Mouse (Mus musculus): ENCODE data around the gene Defb30. TPM values are rescaled to one million over a fixed set of nuclear protein-coding genes. Genes with fewer than 3 reads are reported as not detected.
A peak's percentile ranks its signal among the peaks of the same experiment; 100 is the strongest.

The Defb30 gene
- total and polyA plus RNA-seq, 2 experiments: not detected

- no peak for DNase-seq (ENCODE audit: extremely low read depth, low read depth, low spot score)
- Histone ChIP-seq H3K79me2 (ENCODE audit: control insufficient read depth, insufficient read depth, low read length) (no peaks in the 10 kb centered on the region), H3K4me3 (ENCODE audit: insufficient read depth, low read depth, low read length) (no peak within 1 kb of the TSS), H3K9ac (ENCODE audit: low read depth, low read length) (no peak within 1 kb of the TSS), H3K27me3 (ENCODE audit: control insufficient read depth, insufficient read depth, low read length) (no peaks in the 10 kb centered on the region), H3K36me3 (ENCODE audit: control insufficient read depth, insufficient read depth, low read length) (no peaks in the 10 kb centered on the region), H3K27ac (replicated peaks; ENCODE audit: insufficient read depth, low read depth, low read length) (no peak within 1 kb of the TSS), H3K4me1 (ENCODE audit: control insufficient read depth, insufficient read depth, low read length) (no peaks in the 10 kb centered on the region)
- WGBS: 95% methylated on average over 5 of the region's 5 CpGs
- TF ChIP-seq POLR2A (IDR thresholded peaks at IDR 0.05; ENCODE audit: extremely low read depth, insufficient read depth, low read length): no peak
Observed at GRCm38 (mm10) chr14:63011471-63011870, 38.3 kb downstream of the Defb30 start, which contains the start of gene Defb43. TSS of gene Defb43 (plus strand) at chr14:63011771.

DNA sequence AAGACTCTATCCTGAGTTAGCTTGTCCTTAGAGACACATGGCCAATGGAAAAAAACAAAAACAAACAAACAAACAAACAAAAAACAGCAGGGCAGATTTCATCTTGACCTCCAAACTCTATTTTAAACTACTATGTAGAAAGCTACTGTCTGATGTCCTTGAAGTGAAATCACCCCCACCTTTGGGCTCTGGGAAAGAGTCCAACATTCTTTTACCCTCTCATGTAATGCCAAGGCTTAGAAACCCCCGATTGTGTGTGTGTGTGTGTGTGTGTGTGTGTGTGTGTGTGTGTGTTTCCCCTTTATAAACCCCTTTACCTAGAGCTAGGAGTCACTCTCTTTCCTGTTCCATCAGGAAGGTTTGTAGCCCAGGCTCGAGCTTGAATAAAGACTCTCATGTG lies 47.2 kb downstream of the Defb30 start:
- H3K27ac ChIP-seq (replicated peaks; ENCODE audit: insufficient read depth, low read depth, low read length): no peak overlapping the region
- no peak for DNase-seq (ENCODE audit: extremely low read depth, low read depth, low spot score)
- H3K4me1 ChIP-seq (ENCODE audit: control insufficient read depth, insufficient read depth, low read length): no peaks in the 10 kb centered on the region
- H3K27me3 ChIP-seq (ENCODE audit: control insufficient read depth, insufficient read depth, low read length): no peaks in the 10 kb centered on the region
- H3K79me2 ChIP-seq (ENCODE audit: control insufficient read depth, insufficient read depth, low read length): no peaks in the 10 kb centered on the region
- 41% methylated on average over 2 of the region's 2 CpGs for WGBS
- H3K9ac ChIP-seq (ENCODE audit: low read depth, low read length): no peak overlapping the region
- H3K36me3 ChIP-seq (ENCODE audit: control insufficient read depth, insufficient read depth, low read length): no peaks in the 10 kb centered on the region
- no peak overlapping the region for H3K4me3 ChIP-seq (ENCODE audit: insufficient read depth, low read depth, low read length)
- TF ChIP-seq POLR2A (IDR thresholded peaks at IDR 0.05; ENCODE audit: extremely low read depth, insufficient read depth, low read length) (no peak), CTCF (IDR thresholded peaks at IDR 0.05; ENCODE audit: low read depth, low read length) (no peak)

DNA sequence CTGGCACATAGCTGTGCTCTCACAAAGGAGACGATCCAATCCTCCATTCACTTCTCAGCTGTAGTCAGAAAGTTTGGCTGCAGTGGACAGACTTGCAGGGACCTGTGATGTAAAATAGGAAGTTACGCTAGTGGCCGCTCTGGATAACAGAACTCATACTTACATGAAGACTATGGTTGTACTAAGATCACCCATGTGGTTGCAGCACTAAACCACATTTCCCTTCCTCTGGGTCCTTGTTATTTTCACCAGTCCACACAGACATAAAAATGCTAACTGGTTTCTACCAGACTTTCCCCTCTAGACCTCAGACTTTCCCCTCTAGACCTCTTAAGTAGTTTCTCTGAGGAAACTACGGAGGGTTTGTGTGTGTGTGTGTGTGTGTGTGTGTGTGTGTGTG lies 50.8 kb downstream of the Defb30 start:
- Histone ChIP-seq H3K79me2 (ENCODE audit: control insufficient read depth, insufficient read depth, low read length) (no peaks in the 10 kb centered on the region), H3K4me1 (ENCODE audit: control insufficient read depth, insufficient read depth, low read length) (no peaks in the 10 kb centered on the region), H3K36me3 (ENCODE audit: control insufficient read depth, insufficient read depth, low read length) (no peaks in the 10 kb centered on the region), H3K27me3 (ENCODE audit: control insufficient read depth, insufficient read depth, low read length) (no peaks in the 10 kb centered on the region), H3K27ac (replicated peaks; ENCODE audit: insufficient read depth, low read depth, low read length) (no peak overlapping the region), H3K4me3 (ENCODE audit: insufficient read depth, low read depth, low read length) (no peak overlapping the region), H3K9ac (ENCODE audit: low read depth, low read length) (no peak overlapping the region)
- DNase-seq (ENCODE audit: extremely low read depth, low read depth, low spot score): no peak
- TF ChIP-seq POLR2A (IDR thresholded peaks at IDR 0.05; ENCODE audit: extremely low read depth, insufficient read depth, low read length): no peak
- no peak for TF ChIP-seq CTCF (IDR thresholded peaks at IDR 0.05; ENCODE audit: low read depth, low read length)
- 90% methylated on average over 4 of the region's 4 CpGs for WGBS

DNA sequence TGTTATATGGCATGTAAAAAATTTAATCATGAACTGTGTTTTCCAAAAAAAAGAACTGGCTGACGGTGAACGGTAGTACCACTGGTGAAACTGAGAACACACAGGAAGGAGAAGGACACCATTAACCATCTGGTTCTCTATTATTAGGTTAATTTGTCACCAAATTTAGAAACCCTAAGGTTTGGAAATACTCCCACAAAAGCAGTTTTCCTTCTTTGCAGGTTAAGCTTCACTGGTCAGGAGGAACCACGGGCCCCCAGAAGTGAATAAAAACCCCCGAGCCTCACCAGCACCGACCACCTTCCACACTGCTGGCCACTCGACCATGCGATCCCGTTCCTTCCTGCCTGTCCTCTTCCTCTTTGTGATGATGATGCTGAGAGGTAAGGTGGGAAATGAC lies 52.0 kb downstream of the Defb30 start, which contains the start of gene Defb47:
Gene Defb47 (plus strand): TSS at position 301 of the 400 bp plus-strand sequence.
- H3K27me3 ChIP-seq (ENCODE audit: control insufficient read depth, insufficient read depth, low read length): peaks cover 3% of the 10 kb centered on the region; the same call in 1 of the 2 replicates
- no peaks in the 10 kb centered on the region for H3K36me3 ChIP-seq (ENCODE audit: control insufficient read depth, insufficient read depth, low read length)
- no peak within 1 kb of the TSS for H3K27ac ChIP-seq (replicated peaks; ENCODE audit: insufficient read depth, low read depth, low read length)
- H3K9ac ChIP-seq (ENCODE audit: low read depth, low read length): no peak within 1 kb of the TSS
- TF ChIP-seq CTCF (IDR thresholded peaks at IDR 0.05; ENCODE audit: low read depth, low read length): no peak
- no peak for TF ChIP-seq POLR2A (IDR thresholded peaks at IDR 0.05; ENCODE audit: extremely low read depth, insufficient read depth, low read length)
- 89% methylated on average over 8 of the region's 8 CpGs for WGBS
- H3K79me2 ChIP-seq (ENCODE audit: control insufficient read depth, insufficient read depth, low read length): no peaks in the 10 kb centered on the region
- no peak within 1 kb of the TSS for H3K4me3 ChIP-seq (ENCODE audit: insufficient read depth, low read depth, low read length)
- H3K4me1 ChIP-seq (ENCODE audit: control insufficient read depth, insufficient read depth, low read length): no peaks in the 10 kb centered on the region
- no peak for DNase-seq (ENCODE audit: extremely low read depth, low read depth, low spot score)

DNA sequence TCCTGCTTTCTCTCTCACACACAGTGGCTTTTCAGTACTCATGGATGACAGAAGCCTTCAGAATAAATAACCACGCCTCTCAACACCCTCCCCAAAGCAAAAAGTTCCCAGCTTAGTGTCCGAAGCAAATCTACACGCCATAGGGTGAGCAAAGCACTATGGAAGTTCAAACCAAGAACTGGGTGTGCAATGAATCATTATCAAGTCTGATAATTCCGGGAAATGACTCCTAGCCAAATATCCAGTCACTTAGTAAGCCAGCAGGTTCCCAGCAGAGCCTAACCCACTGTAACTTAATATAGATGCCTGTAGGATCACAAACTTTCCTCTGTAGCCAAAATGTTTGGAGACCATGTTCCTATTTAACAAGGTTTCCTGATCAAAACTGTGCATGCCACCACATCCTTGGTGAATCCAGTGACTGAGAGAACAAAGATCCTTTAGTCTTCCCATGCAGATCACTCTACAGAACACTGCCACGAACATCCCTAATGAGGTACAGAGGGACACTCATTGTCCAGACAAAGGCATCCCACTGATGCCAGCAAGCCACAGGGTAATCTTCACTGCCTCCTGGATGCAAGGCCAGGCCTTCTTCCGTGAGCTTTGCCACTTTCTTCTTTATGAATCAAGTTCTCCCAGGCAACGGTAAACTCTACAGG lies 57.8 kb downstream of the Defb30 start:
- Histone ChIP-seq H3K4me3 (ENCODE audit: insufficient read depth, low read depth, low read length) (no peak overlapping the region), H3K27ac (replicated peaks; ENCODE audit: insufficient read depth, low read depth, low read length) (no peak overlapping the region), H3K79me2 (ENCODE audit: control insufficient read depth, insufficient read depth, low read length) (no peaks in the 10 kb centered on the region), H3K27me3 (ENCODE audit: control insufficient read depth, insufficient read depth, low read length) (peaks cover 3% of the 10 kb centered on the region; the same call in 1 of the 2 replicates), H3K4me1 (ENCODE audit: control insufficient read depth, insufficient read depth, low read length) (no peaks in the 10 kb centered on the region), H3K36me3 (ENCODE audit: control insufficient read depth, insufficient read depth, low read length) (no peaks in the 10 kb centered on the region), H3K9ac (ENCODE audit: low read depth, low read length) (no peak overlapping the region)
- TF ChIP-seq POLR2A (IDR thresholded peaks at IDR 0.05; ENCODE audit: extremely low read depth, insufficient read depth, low read length) (no peak), CTCF (IDR thresholded peaks at IDR 0.05; ENCODE audit: low read depth, low read length) (no peak)
- DNase-seq (ENCODE audit: extremely low read depth, low read depth, low spot score): no peak
- WGBS: 83% methylated on average over 7 of the region's 7 CpGs

DNA sequence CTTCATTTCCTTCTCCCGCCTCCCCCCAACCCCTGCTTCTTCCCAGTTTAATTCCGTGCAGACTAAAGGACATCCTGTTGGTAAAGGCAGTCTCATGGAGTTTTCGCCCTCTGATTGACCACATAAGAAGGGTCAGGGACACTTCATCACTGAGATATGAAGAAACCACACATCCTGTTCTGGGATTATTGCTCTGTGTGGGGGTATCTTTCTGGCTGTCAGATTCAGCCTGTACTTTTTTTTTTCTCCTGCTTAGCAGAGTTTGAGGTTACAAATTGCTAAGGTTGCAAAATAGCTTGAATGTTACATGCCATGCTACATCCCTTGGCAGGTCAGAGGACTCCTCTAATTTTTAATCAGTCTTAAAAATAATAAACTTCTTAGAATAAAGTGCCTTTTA lies 58.5 kb downstream of the Defb30 start:
- no peak overlapping the region for H3K27ac ChIP-seq (replicated peaks; ENCODE audit: insufficient read depth, low read depth, low read length)
- DNase-seq (ENCODE audit: extremely low read depth, low read depth, low spot score): peak; percentile 9
- H3K4me3 ChIP-seq (ENCODE audit: insufficient read depth, low read depth, low read length): no peak overlapping the region
- TF ChIP-seq CTCF (IDR thresholded peaks at IDR 0.05; ENCODE audit: low read depth, low read length) (no peak), POLR2A (IDR thresholded peaks at IDR 0.05; ENCODE audit: extremely low read depth, insufficient read depth, low read length) (no peak)
- WGBS: 66% methylated on average over 3 of the region's 3 CpGs
- no peaks in the 10 kb centered on the region for H3K4me1 ChIP-seq (ENCODE audit: control insufficient read depth, insufficient read depth, low read length)
- H3K36me3 ChIP-seq (ENCODE audit: control insufficient read depth, insufficient read depth, low read length): no peaks in the 10 kb centered on the region
- no peaks in the 10 kb centered on the region for H3K79me2 ChIP-seq (ENCODE audit: control insufficient read depth, insufficient read depth, low read length)
- H3K27me3 ChIP-seq (ENCODE audit: control insufficient read depth, insufficient read depth, low read length): peaks cover 3% of the 10 kb centered on the region; the same call in 1 of the 2 replicates
- no peak overlapping the region for H3K9ac ChIP-seq (ENCODE audit: low read depth, low read length)
